Mouse (Mus musculus) bone marrow, adult 2 months (tissue): ENCODE data around the gene Nup160.

ENCODE experiments used
- CTCF ChIP-seq: fragments of 200-500 bp; IDR thresholded peaks from 2 replicates; pipeline ENCODE4 v1.5.1; 2011; ENCODE audit warnings: low read length, control low read depth; ENCODE audit not compliant: control insufficient read depth, insufficient read depth
- POLR2A ChIP-seq: fragments of 200-500 bp; IDR thresholded peaks from 2 replicates; pipeline ENCODE4 v1.6.1; 2011; ENCODE audit warnings: low read depth, mild to moderate bottlenecking, control low read depth, low read length, borderline replicate concordance; ENCODE audit not compliant: control insufficient read depth

- TF ChIP-seq POLR2A (no peak), CTCF (no peak)
These were observed 105.4 kb downstream of the Nup160 start, which contains the start of gene Agbl2 for GRCm38 (mm10) chr2:90782458-90782857.
